Mouse (Mus musculus): ENCODE measurements around the gene Slfn2.

The Slfn2 gene

DNA sequence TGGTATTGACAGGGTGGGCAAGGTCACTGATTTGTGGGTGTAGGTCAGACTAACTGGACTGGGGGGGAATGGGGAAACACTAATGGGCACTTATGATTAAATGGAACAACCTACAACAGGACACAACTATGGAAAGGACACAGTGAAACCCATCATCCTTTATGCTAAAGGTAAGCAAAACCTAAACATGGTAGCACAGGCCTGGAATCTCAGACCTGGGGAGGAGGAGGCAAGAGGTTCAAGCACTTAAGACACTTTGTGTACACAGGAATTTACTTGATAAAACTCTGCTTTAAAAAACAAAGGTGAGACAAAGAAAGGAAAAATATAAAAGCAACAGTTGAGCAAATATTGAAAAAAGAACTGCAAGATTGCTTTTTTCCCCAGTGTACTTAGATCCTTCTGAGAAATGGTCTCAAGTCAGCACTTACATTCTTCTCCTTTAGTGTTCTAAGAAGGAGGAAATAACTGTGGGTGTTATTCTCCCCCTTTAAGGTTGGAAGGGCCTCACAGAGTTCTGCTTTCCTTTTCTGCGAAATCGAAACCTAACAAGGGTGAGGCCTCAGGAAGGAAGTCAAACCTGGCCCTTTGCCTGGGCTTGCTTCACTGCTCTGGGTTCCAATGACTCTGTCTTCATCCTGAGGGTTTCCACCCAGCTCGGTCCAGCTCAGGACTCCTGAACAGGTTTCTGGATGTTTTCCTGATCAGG is 13.0 kb downstream of the Slfn2 start:
- DNase-seq (ENCODE audit: low spot score) = peak; percentile 81

DNA sequence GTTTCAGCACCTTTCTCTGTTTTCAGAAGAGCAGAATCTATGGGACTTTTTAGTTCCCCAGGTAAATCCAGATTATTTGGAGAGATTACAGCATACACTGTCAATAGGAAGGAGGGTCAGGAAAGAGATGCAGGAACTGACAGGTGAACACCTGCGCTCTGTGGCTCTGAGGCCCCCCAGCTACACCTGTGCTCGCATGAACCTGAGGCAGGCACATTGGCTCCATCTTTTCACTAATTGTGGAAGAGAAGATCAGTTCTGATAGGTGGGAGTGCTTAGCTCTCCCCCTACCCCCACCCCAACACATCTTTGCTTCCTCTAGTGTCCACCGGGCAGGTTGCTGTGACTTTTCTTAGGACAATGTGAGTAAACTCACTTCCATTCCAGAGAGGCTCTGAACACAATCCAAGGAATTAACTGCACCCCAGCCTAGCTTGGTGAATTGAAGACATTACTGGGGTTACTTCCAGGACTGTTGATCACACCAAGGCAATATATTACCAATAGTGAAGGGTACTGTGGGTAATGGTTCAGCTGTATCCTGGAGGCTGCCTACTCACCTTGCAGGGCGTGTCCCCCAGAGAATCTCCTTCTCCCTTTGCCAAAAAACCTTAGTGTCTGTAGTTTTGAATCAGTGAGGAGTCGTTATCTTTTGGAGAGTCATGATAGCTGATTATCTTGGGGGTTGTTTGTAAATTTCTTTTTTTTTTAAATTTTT is 13.7 kb downstream of the Slfn2 start:
- DNase-seq (ENCODE audit: low spot score) = no peak

DNA sequence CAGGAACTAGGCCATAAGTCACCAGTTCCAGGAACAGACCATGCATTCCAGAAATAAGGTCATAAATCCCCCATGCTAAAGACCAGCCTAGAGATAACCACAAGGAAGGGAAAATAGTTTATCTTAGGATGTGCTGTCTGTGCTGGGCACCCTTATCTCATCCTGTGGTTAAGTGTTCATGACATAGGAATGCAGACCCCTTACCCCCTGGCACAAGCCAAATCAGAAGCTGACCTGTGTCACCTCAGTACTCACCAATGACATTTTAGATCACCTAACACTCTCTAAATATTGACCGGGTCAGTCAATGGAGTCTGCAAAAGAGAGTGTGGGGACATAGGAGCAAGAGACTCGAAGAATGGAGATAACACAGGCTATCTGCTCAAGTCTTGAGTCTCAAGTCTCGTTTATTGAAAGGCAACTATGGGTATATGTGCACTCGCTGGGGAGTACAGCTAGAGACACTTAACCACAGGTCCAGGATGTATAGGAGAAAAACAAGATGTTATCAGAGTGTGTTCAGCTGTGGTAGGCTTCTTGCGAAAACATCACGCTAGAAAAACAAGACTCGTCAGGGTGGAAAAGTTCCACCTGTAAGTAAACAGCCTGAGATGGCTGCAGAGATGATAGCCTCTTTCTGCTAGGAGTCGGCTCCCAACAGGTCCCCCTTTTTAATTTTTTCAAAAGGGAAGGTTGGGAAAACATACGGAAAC is 14.7 kb downstream of the Slfn2 start:
- no peak for DNase-seq (ENCODE audit: low spot score)

DNA sequence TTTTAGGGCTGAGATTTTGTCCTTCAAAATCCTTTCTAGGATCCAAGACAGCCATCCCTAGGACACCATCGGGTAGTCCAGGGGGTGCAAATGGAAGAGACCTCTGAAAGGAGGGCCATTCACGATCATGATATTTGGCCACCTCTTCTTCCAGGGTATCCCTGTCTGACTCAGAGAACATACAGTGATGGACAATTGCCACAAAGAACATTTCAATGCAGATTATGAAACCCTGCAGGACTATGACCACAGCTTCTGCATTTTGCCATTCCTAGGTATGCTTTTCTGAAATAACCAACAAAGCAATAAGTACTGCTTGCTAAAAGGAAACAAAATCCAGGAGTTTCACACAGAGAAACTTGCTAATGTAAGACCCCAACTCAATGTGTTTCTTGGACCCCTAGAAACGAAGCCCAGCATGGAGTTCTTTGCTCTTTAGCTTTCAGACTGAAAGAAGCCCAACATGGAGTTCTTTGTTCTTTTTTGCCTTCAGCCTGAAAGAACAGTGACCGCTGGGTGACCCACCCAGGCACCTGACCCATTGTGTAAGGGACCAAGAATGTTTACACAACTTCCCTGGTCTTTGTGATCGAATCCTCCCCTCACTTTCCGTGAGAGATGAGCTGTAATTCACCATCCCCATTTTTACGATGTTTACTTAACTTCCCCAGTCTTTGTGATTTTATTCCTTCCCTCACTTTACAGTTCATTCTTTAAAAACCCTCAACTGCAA is 18.0 kb downstream of the Slfn2 start:
- DNase-seq (ENCODE audit: low spot score) = no peak

DNA sequence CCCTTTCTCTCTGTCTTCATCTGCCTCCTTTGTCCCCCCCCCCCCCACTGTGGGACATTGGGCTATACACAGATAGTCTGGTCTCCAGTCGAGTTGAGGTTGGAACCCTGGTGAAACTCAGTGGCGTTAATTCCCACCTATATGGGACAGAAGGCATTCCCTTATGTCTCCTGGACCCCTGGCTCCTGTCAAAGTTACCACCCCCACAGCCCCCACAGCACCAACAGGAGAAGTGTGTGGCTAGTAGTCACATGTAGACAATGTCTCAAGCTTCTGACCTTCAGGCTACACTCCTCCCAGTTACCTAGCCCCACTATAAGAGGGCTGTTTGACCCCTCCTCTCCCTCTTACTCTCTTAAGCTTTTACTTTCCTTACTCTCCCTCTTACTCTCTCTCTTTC is 19.2 kb downstream of the Slfn2 start:
- DNase-seq (ENCODE audit: low spot score) = no peak

DNA sequence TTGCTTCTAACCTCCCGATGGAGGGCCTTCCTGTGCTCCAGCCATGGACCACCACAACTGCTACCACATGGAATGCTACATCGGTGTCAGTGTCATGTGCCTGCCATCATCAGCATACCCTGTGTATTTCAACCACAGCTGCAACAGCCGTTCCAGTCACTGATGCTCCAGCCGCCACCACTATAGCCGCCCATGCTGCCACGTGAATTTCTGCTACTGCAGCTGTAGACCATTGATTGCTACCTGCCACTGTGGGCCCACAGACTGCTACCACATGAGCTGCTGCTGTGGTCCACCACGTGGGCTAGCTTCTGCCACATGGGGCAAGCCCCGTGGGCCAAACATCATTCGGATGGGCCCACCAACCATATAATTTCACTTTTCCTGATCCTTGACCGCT is 19.8 kb downstream of the Slfn2 start:
- no peak for DNase-seq (ENCODE audit: low spot score)

DNA sequence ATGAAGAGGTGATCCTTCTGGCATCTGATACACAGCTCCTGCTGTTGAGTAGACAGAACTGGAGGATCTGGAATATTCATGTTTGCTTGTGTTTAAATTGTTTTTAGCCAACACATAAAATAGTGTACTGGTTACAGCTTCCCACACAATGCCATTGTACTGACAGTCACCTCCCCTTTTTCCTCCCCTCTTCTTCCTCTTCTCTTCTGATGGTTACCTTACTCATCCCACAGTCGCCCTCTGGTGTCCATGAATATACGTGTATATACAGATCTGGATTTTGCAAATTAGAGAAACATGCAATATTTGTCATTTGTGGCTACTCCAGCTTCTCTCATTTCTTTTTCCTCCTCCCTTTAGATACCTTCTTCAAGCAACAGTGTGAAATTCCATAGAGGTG is 50.2 kb downstream of the Slfn2 start:
- DNase-seq (ENCODE audit: low spot score) = peak; percentile 38

DNA sequence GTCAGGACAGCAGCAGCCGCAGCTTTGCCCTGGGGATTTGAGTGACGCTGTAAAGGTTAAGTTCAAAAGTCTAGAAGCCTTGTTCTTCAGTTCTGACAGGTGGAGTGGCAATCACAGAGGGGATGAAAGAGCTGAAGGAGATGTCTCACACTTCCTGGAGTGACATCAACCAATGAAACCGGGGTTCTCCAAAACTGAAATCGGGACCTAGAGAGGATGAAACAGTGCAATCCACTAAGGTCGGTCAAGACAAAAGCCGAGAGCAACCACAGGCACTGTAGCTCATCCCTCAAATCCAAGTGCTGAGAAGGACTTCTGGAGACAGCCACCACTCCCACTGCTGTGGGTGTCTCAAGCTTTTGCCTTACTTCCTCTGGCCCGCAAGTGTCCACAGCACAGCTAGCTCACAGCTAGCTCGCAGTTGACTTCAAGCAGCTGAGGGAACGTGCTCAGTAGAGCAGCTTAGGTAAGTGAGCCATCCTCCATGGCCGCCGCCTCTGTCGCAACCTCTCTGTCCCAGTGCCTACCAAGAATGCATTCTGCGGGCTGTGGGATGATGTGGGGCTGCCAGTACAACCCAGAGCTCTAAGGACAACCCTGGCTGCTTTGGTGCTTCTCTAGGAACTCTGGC is 51.8 kb downstream of the Slfn2 start, which contains the start of gene Slfn1:
Slfn1 (plus strand) TSS at position 253 of the 631 bp plus-strand sequence.
- no peak for DNase-seq (ENCODE audit: low spot score)

DNA sequence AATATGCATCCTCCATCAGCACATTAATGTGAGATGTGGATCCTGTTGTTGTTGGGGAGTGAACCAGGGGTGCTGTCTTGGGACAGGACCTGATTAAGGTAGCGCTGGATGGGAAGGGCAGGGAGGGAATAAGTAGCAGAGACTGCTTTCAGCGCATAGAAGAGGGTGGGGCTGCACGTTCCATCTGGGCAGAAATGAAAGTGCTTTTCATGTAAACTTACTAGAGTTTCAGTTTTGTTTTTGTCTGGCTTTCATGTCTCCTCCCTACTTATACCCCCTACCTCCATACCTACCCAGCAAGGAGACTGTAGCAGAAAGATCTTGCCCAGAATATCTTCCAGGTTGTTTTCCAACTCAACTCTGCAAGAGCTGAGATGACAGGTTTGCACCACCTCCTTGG is 53.1 kb downstream of the Slfn2 start:
- DNase-seq (ENCODE audit: low spot score) = no peak

Data from urinary bladder, postnatal 14 days (tissue).